Mouse (Mus musculus) heart, postnatal 0 days (tissue): ENCODE data around the gene Gjc2. TPM values are rescaled to one million over a fixed set of nuclear protein-coding genes. Genes with fewer than 3 reads are reported as not detected.
A peak's percentile ranks its signal among the peaks of the same experiment; 100 is the strongest.

Experiments used
- ATAC-seq: fragments of 200-750 bp; cut with Nextera tagmentation; 2 replicates; pipeline ENCODE4 v1.8.0; 2017; ENCODE audit warnings: low read depth, moderate number of reproducible peaks, moderate library complexity; ENCODE audit not compliant: insufficient read depth
- DNase-seq: peaks from one replicate; pipeline ENCODE4 v3.0.0-alpha.2; 2016; ENCODE audit warnings: low spot score
- H3K27ac ChIP-seq: fragments of 300-500 bp; sonication (generic); 2 replicates; pipeline ENCODE4 v1.5.1; 2014; ENCODE audit warnings: low read depth, mild to moderate bottlenecking
- H3K27me3 ChIP-seq: fragments of 300-500 bp; sonication (generic); 2 replicates; pipeline ENCODE4 v1.6.1; 2014; ENCODE audit warnings: low read length, mixed read lengths; ENCODE audit not compliant: control insufficient read depth, insufficient read depth
- H3K36me3 ChIP-seq: fragments of 300-500 bp; sonication (generic); replicated peaks from 2 replicates; pipeline ENCODE4 v1.6.1; 2014; ENCODE audit warnings: low read length, mixed read lengths; ENCODE audit not compliant: control insufficient read depth, insufficient read depth
- H3K4me1 ChIP-seq: fragments of 300-500 bp; sonication (generic); 2 replicates; pipeline ENCODE4 v1.6.1; 2014; ENCODE audit warnings: antibody characterized with exemption; ENCODE audit not compliant: control insufficient read depth, insufficient read depth
- H3K4me2 ChIP-seq: fragments of 300-500 bp; sonication (generic); 2 replicates; pipeline ENCODE4 v1.6.1; 2014; ENCODE audit warnings: low read depth, mild to moderate bottlenecking, low read length, moderate library complexity
- H3K4me3 ChIP-seq: fragments of 300-500 bp; sonication (generic); 2 replicates; pipeline ENCODE4 v1.5.1; 2014; ENCODE audit warnings: low read depth, low read length
- H3K9ac ChIP-seq: fragments of 300-500 bp; sonication (generic); replicated peaks from 2 replicates; pipeline ENCODE4 v1.6.1; 2014; ENCODE audit warnings: low read depth, low read length, mixed read lengths
- H3K9me3 ChIP-seq: fragments of 300-500 bp; sonication (generic); replicated peaks from 2 replicates; pipeline ENCODE4 v1.6.1; 2016; ENCODE audit warnings: low read length; ENCODE audit not compliant: control insufficient read depth
- CTCF ChIP-seq: IDR thresholded peaks from 2 replicates; pipeline ENCODE4 v1.5.1; 2016; ENCODE audit warnings: antibody characterized with exemption, control low read depth, low read depth
- EP300 ChIP-seq: IDR thresholded peaks from 2 replicates; pipeline ENCODE4 v1.6.1; 2016; ENCODE audit warnings: antibody characterized with exemption, low read depth
- WGBS: fragments of 180-500 bp; shearing (Covaris S2); extraction: QIAGEN DNeasy Blood & Tissue Kit; methylation state at CpG from one replicate; pipeline ENCODE4 v1.1.7; 2014; 5-methylcytosine and 5-hydroxymethylcytosine counted together
- polyA plus RNA-seq: library from polyadenylated mRNA; unstranded; fragments of >200 nt; fragmentation: Nextera tagmentation; extraction: Ambion mirVana; gene quantifications from 2 replicates; pipeline ENCODE4 v1.2.1, GENCODE M21; 2015
- total RNA-seq: library from RNA; depleted of rRNA; stranded (reverse); fragments of >200 nt; gene quantifications from 2 replicates; pipeline ENCODE4 v1.2.3, GENCODE M21; 2014; ENCODE audit warnings: low replicate concordance; rRNA removed

Gjc2 gene
- total and polyA plus RNA-seq, 2 experiments from 2014 or later: 0.08 to 0.63 TPM

DNA sequence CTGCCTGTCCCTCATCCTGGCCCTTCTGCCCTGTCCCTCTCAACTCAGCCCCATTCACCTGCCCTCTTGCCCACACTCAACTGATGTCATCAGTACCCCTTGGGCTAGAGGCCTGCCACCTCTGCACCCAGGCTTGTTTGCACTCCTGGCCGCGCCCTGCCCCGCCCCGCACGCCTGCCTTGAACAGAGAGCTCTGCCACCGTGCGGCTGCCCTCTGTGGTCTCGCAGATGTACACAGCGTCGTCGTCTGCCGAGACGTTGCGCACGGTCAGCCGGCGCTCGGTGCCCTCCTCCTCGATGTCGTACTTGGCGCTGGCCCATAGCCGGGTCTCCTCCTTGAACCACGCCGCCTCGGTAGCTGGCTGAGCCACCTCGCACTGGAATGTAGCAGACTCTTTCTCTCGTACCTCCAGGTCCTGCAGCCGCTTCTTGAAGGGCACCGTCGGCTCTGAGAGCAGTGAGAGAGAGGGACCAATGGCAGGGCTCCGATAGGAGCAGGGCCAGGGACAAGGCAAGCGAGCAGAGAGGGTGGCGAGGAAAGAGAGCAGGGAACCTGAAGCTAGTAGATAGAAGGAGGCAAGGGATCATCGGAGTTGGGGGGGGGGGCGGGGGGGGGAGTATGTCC, 48.5 kb downstream of the Gjc2 start:
- Histone ChIP-seq H3K9ac (0 out of 2 replicates have a peak overlapping the region, but pooled peaks have one; percentile 16), H3K27me3 (peaks cover 21% of the 10 kb centered on the region), H3K4me2 (peak overlapping the region; percentile 76), H3K9me3 (no peaks in the 10 kb centered on the region), H3K4me1 (peaks cover 25% of the 10 kb centered on the region), H3K4me3 (peak overlapping the region; percentile 11; the same call in 1 of the 2 replicates), H3K36me3 (peaks cover 48% of the 10 kb centered on the region), H3K27ac (no peak overlapping the region)
- WGBS: 14% methylated on average over 33 of the region's 35 CpGs
- no peak for DNase-seq
- no peak for ATAC-seq
- TF ChIP-seq CTCF: no peak
- TF ChIP-seq EP300: no peak

DNA sequence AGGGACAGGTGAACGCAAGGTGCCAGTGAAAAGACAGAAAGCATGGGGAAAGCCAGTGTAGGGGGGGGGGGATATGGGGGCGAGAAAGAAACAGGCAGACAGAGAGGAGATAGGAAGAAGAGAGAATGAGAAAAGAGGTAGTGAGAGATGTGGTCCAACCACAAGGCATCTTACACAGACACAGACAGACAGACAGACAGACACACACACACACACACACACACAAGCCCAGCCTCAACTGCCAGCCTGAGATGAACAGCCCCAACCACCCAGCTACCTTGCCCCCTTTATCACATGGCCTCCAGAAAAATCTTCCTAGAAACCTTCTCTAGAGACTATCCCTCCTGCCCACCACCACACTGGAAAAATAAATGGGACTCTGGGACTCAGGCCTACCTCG, 50.9 kb downstream of the Gjc2 start:
- peaks cover 21% of the 10 kb centered on the region for H3K27me3 ChIP-seq
- TF ChIP-seq EP300 (no peak), CTCF (no peak)
- WGBS: 74% methylated on average over 2 of the region's 3 CpGs
- no peak overlapping the region for H3K4me2 ChIP-seq
- no peak overlapping the region for H3K9ac ChIP-seq
- H3K4me3 ChIP-seq: no peak overlapping the region
- no peaks in the 10 kb centered on the region for H3K9me3 ChIP-seq
- H3K27ac ChIP-seq: no peak overlapping the region
- DNase-seq (no peak), ATAC-seq (no peak)
- peaks cover 57% of the 10 kb centered on the region for H3K36me3 ChIP-seq
- H3K4me1 ChIP-seq: peaks cover 14% of the 10 kb centered on the region; the same call in 1 of the 2 replicates

DNA sequence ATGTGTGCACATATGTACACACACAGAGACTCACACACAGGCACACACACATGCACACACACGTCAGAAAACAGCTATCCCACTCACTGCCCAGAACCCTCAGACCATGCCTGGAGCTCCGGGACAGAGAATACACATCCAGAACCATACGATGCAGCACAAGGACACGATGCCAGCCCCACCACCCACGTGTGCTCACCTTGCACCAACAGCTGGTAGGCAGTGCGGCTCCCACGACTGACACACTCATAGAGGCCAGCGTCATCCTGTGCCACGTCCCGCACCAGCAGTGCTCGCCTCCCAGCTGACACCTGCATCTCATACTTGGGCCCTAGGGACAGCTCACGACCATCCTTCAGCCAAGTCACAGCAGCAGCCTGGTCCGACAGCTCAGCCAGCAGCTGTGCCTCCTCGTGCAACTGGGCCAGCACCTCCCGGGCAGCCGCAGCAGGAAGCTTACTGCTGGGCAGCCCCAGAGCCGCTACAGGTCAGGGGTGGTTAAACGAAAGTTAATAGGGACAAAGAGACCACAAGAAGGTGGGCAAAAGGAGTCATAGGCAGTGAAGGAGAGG, 51.6 kb downstream of the Gjc2 start:
- H3K27ac ChIP-seq: no peak overlapping the region
- no peak for TF ChIP-seq EP300
- no peak for TF ChIP-seq CTCF
- ATAC-seq: no peak
- H3K9ac ChIP-seq: no peak overlapping the region
- no peaks in the 10 kb centered on the region for H3K9me3 ChIP-seq
- 0 out of 2 replicates have a peak, but pooled peaks cover 9% of the 10 kb centered on the region for H3K4me1 ChIP-seq
- no peak overlapping the region for H3K4me3 ChIP-seq
- peaks cover 62% of the 10 kb centered on the region for H3K36me3 ChIP-seq
- whole genome bisulfite sequencing: 74% methylated on average over 18 of the region's 18 CpGs
- H3K4me2 ChIP-seq: no peak overlapping the region
- no peak for DNase-seq
- H3K27me3 ChIP-seq: peaks cover 21% of the 10 kb centered on the region

DNA sequence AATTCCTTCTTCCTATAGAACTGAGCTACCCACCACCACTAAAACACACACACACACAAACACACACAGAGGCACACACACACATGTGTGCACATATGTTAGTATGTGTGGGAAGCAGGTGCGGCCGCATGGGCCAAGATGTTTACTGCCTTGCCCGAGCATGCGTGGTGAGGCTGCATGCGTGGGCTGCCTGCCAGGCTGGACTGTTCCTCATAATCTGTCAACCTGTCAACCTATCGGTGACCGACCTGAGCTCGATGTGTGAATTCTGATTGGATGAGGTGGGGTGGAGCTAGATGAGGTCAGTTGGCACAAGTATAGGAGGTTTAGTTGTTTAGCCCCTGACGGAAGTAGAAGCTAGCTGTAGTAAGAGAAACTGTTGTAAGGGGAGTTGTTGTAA, 52.2 kb downstream of the Gjc2 start:
- H3K4me3 ChIP-seq: no peak overlapping the region
- 57% methylated on average over 9 of the region's 9 CpGs for WGBS
- no peak for TF ChIP-seq EP300
- no peak for TF ChIP-seq CTCF
- H3K4me1 ChIP-seq: 0 out of 2 replicates have a peak, but pooled peaks cover 6% of the 10 kb centered on the region
- H3K9me3 ChIP-seq: no peaks in the 10 kb centered on the region
- H3K9ac ChIP-seq: no peak overlapping the region
- H3K4me2 ChIP-seq: no peak overlapping the region
- H3K27me3 ChIP-seq: peaks cover 15% of the 10 kb centered on the region
- no peak overlapping the region for H3K27ac ChIP-seq
- ATAC-seq (peak; percentile 45; the same call in 1 of the 2 replicates), DNase-seq (no peak)
- H3K36me3 ChIP-seq: peaks cover 67% of the 10 kb centered on the region

Other genes with a start within 250 kb of the Gjc2 start
- 301 and 362 TPM in 2 replicates for gene Rnf187, start 244.3 kb downstream of the Gjc2 start, total RNA-seq
- gene Rnf187, start 244.3 kb downstream of the Gjc2 start, polyA plus RNA-seq: 145 and 147 TPM in 2 replicates
- 26.3 and 44.3 TPM in 2 replicates for gene Hist3h2ba, start 234.3 kb downstream of the Gjc2 start, total RNA-seq
- 7.0 and 8.2 TPM in 2 replicates for gene Hist3h2ba, start 234.3 kb downstream of the Gjc2 start, polyA plus RNA-seq
- gene Hist3h2a, start 228.5 kb downstream of the Gjc2 start, total RNA-seq: 90.4 and 94.8 TPM in 2 replicates
- 43.1 and 63.4 TPM in 2 replicates for gene Hist3h2a, start 228.5 kb downstream of the Gjc2 start, polyA plus RNA-seq
- gene Trim17, start 228.5 kb downstream of the Gjc2 start, total RNA-seq: 0.62 TPM in 1 of 2 replicates, not detected in the other
- gene Trim17, start 228.5 kb downstream of the Gjc2 start, polyA plus RNA-seq: 0.26 and 0.33 TPM in 2 replicates
- gene Trim11, start 205.1 kb downstream of the Gjc2 start, total RNA-seq: 36.8 and 37.4 TPM in 2 replicates
- gene Trim11, start 205.1 kb downstream of the Gjc2 start, polyA plus RNA-seq: 26.0 and 26.5 TPM in 2 replicates
- gene Obscn, start 46.8 kb downstream of the Gjc2 start, total RNA-seq: 225 and 245 TPM in 2 replicates
- 106 and 107 TPM in 2 replicates for gene Obscn, start 46.8 kb downstream of the Gjc2 start, polyA plus RNA-seq
- gene Iba57, start 19.5 kb downstream of the Gjc2 start, total RNA-seq: 10.2 and 12.4 TPM in 2 replicates
- 10.7 and 11.0 TPM in 2 replicates for gene Iba57, start 19.5 kb downstream of the Gjc2 start, polyA plus RNA-seq
- gene Guk1, start 9.0 kb upstream of the Gjc2 start, total RNA-seq: 47.5 and 60.3 TPM in 2 replicates
- gene Guk1, start 9.0 kb upstream of the Gjc2 start, polyA plus RNA-seq: 138 and 146 TPM in 2 replicates
- gene Mrpl55, start 19.3 kb upstream of the Gjc2 start, total RNA-seq: 174 and 187 TPM in 2 replicates
- 196 and 199 TPM in 2 replicates for gene Mrpl55, start 19.3 kb upstream of the Gjc2 start, polyA plus RNA-seq
- gene 2310033P09Rik, start 25.1 kb upstream of the Gjc2 start, total RNA-seq: 1.6 TPM in 1 of 2 replicates, not detected in the other
- 19.9 and 21.4 TPM in 2 replicates for gene 2310033P09Rik, start 25.1 kb upstream of the Gjc2 start, polyA plus RNA-seq
- gene Arf1, start 45.1 kb upstream of the Gjc2 start, total RNA-seq: 336 and 378 TPM in 2 replicates
- 533 and 540 TPM in 2 replicates for gene Arf1, start 45.1 kb upstream of the Gjc2 start, polyA plus RNA-seq
- gene Wnt3a, start 107.5 kb upstream of the Gjc2 start, total RNA-seq: not detected in 2 replicates
- not detected in 2 replicates for gene Wnt3a, start 107.5 kb upstream of the Gjc2 start, polyA plus RNA-seq
- gene Wnt9a, start 123.7 kb upstream of the Gjc2 start, total RNA-seq: 3.4 and 4.0 TPM in 2 replicates
- gene Wnt9a, start 123.7 kb upstream of the Gjc2 start, polyA plus RNA-seq: 2.8 and 2.9 TPM in 2 replicates
- not detected in 2 replicates for gene Prss38, start 192.4 kb upstream of the Gjc2 start, total RNA-seq
- gene Prss38, start 192.4 kb upstream of the Gjc2 start, polyA plus RNA-seq: not detected in 2 replicates